Mouse (Mus musculus): ENCODE data around the gene Pip4k2a. TPM values are rescaled to one million over a fixed set of nuclear protein-coding genes. Genes with fewer than 3 reads are reported as not detected.

Pip4k2a gene
- polyA plus RNA-seq, 1 experiment from 2014 or later: 16.2 TPM

- H3K4me1 ChIP-seq (ENCODE audit: control insufficient read depth, insufficient read depth, low read length): no peaks in the 10 kb centered on the region
- H3K9me3 ChIP-seq (ENCODE audit: control insufficient read depth, low read length): no peaks in the 10 kb centered on the region
- H3K27ac ChIP-seq (replicated peaks; ENCODE audit: low read depth, low read length): no peak overlapping the region
- ATAC-seq (ENCODE audit: low read depth): no peak
- H3K4me3 ChIP-seq (ENCODE audit: low read depth, low read length): no peak overlapping the region
- H3K9ac ChIP-seq (ENCODE audit: low read depth, low read length): no peak overlapping the region
- 82% methylated on average over 3 of the region's 3 CpGs for WGBS
- no peaks in the 10 kb centered on the region for H3K27me3 ChIP-seq (replicated peaks; ENCODE audit: control insufficient read depth, insufficient read depth, low read length)
- H3K4me2 ChIP-seq (ENCODE audit: low read depth, low read length): no peak overlapping the region
- DNase-seq (ENCODE audit: low spot score): no peak
- H3K36me3 ChIP-seq (ENCODE audit: control insufficient read depth, insufficient read depth, low read length): no peaks in the 10 kb centered on the region
These were observed 12.4 kb downstream of the Pip4k2a start for GRCm38 (mm10) chr2:18985506-18985905.

GRCm38 (mm10) chr2:18984095-18984847 is 13.7 kb downstream of the Pip4k2a start:
- Histone ChIP-seq H3K27ac (replicated peaks; ENCODE audit: low read depth, low read length) (no peak overlapping the region), H3K36me3 (ENCODE audit: control insufficient read depth, insufficient read depth, low read length) (no peaks in the 10 kb centered on the region), H3K4me3 (ENCODE audit: low read depth, low read length) (no peak overlapping the region), H3K4me1 (ENCODE audit: control insufficient read depth, insufficient read depth, low read length) (no peaks in the 10 kb centered on the region), H3K4me2 (ENCODE audit: low read depth, low read length) (no peak overlapping the region), H3K27me3 (replicated peaks; ENCODE audit: control insufficient read depth, insufficient read depth, low read length) (no peaks in the 10 kb centered on the region), H3K9me3 (ENCODE audit: control insufficient read depth, low read length) (no peaks in the 10 kb centered on the region), H3K9ac (ENCODE audit: low read depth, low read length) (no peak overlapping the region)
- ATAC-seq (ENCODE audit: low read depth) (no peak), DNase-seq (ENCODE audit: low spot score) (no peak)
- 91% methylated on average over 15 of the region's 15 CpGs for WGBS

GRCm38 (mm10) chr2:18983546-18983945 is 14.4 kb downstream of the Pip4k2a start:
- DNase-seq (ENCODE audit: low spot score) (no peak), ATAC-seq (ENCODE audit: low read depth) (no peak)
- Histone ChIP-seq H3K36me3 (ENCODE audit: control insufficient read depth, insufficient read depth, low read length) (no peaks in the 10 kb centered on the region), H3K4me3 (ENCODE audit: low read depth, low read length) (no peak overlapping the region), H3K4me2 (ENCODE audit: low read depth, low read length) (no peak overlapping the region), H3K9me3 (ENCODE audit: control insufficient read depth, low read length) (no peaks in the 10 kb centered on the region), H3K27me3 (replicated peaks; ENCODE audit: control insufficient read depth, insufficient read depth, low read length) (no peaks in the 10 kb centered on the region), H3K4me1 (ENCODE audit: control insufficient read depth, insufficient read depth, low read length) (no peaks in the 10 kb centered on the region), H3K9ac (ENCODE audit: low read depth, low read length) (no peak overlapping the region), H3K27ac (replicated peaks; ENCODE audit: low read depth, low read length) (no peak overlapping the region)

- DNase-seq (ENCODE audit: low spot score) (no peak), ATAC-seq (ENCODE audit: low read depth) (no peak)
- Histone ChIP-seq H3K4me2 (ENCODE audit: low read depth, low read length) (no peak overlapping the region), H3K9me3 (ENCODE audit: control insufficient read depth, low read length) (no peaks in the 10 kb centered on the region), H3K4me1 (ENCODE audit: control insufficient read depth, insufficient read depth, low read length) (no peaks in the 10 kb centered on the region), H3K9ac (ENCODE audit: low read depth, low read length) (no peak overlapping the region), H3K36me3 (ENCODE audit: control insufficient read depth, insufficient read depth, low read length) (no peaks in the 10 kb centered on the region), H3K4me3 (ENCODE audit: low read depth, low read length) (no peak overlapping the region), H3K27me3 (replicated peaks; ENCODE audit: control insufficient read depth, insufficient read depth, low read length) (no peaks in the 10 kb centered on the region), H3K27ac (replicated peaks; ENCODE audit: low read depth, low read length) (no peak overlapping the region)
- WGBS: 71% methylated on average over 6 of the region's 6 CpGs
These were observed 15.3 kb downstream of the Pip4k2a start for GRCm38 (mm10) chr2:18982581-18982980.

GRCm38 (mm10) chr2:18979675-18980074 is 18.3 kb downstream of the Pip4k2a start:
- H3K9ac ChIP-seq (ENCODE audit: low read depth, low read length): no peak overlapping the region
- H3K27ac ChIP-seq (replicated peaks; ENCODE audit: low read depth, low read length): no peak overlapping the region
- no peaks in the 10 kb centered on the region for H3K27me3 ChIP-seq (replicated peaks; ENCODE audit: control insufficient read depth, insufficient read depth, low read length)
- H3K4me1 ChIP-seq (ENCODE audit: control insufficient read depth, insufficient read depth, low read length): 0 out of 2 replicates have a peak, but pooled peaks cover 5% of the 10 kb centered on the region
- 80% methylated on average over 7 of the region's 7 CpGs for WGBS
- no peaks in the 10 kb centered on the region for H3K36me3 ChIP-seq (ENCODE audit: control insufficient read depth, insufficient read depth, low read length)
- no peak overlapping the region for H3K4me3 ChIP-seq (ENCODE audit: low read depth, low read length)
- no peak overlapping the region for H3K4me2 ChIP-seq (ENCODE audit: low read depth, low read length)
- DNase-seq (ENCODE audit: low spot score) (no peak), ATAC-seq (ENCODE audit: low read depth) (no peak; the same call in 1 of the 2 replicates)
- H3K9me3 ChIP-seq (ENCODE audit: control insufficient read depth, low read length): no peaks in the 10 kb centered on the region

- 83% methylated on average over 4 of the region's 4 CpGs for WGBS
- H3K27ac ChIP-seq (replicated peaks; ENCODE audit: low read depth, low read length): no peak overlapping the region
These were observed 18.9 kb downstream of the Pip4k2a start for GRCm38 (mm10) chr2:18979046-18979445.

GRCm38 (mm10) chr2:18977201-18977805 is 20.6 kb downstream of the Pip4k2a start:
- DNase-seq (ENCODE audit: low spot score) (no peak), ATAC-seq (ENCODE audit: low read depth) (no peak)
- Histone ChIP-seq H3K27me3 (replicated peaks; ENCODE audit: control insufficient read depth, insufficient read depth, low read length) (no peaks in the 10 kb centered on the region), H3K4me1 (ENCODE audit: control insufficient read depth, insufficient read depth, low read length) (0 out of 2 replicates have a peak, but pooled peaks cover 5% of the 10 kb centered on the region), H3K36me3 (ENCODE audit: control insufficient read depth, insufficient read depth, low read length) (no peaks in the 10 kb centered on the region), H3K4me2 (ENCODE audit: low read depth, low read length) (no peak overlapping the region), H3K9me3 (ENCODE audit: control insufficient read depth, low read length) (peaks cover 8% of the 10 kb centered on the region; the same call in 1 of the 2 replicates), H3K4me3 (ENCODE audit: low read depth, low read length) (no peak overlapping the region), H3K9ac (ENCODE audit: low read depth, low read length) (no peak overlapping the region), H3K27ac (replicated peaks; ENCODE audit: low read depth, low read length) (no peak overlapping the region)
- 84% methylated on average over 10 of the region's 10 CpGs for WGBS

More at GRCm38 (mm10) chr2:18979046-18979445, 18.9 kb downstream of the Pip4k2a start:
- DNase-seq (ENCODE audit: low spot score) (no peak), ATAC-seq (ENCODE audit: low read depth) (no peak)
- Histone ChIP-seq H3K9ac (ENCODE audit: low read depth, low read length) (no peak overlapping the region), H3K9me3 (ENCODE audit: control insufficient read depth, low read length) (no peaks in the 10 kb centered on the region), H3K4me3 (ENCODE audit: low read depth, low read length) (no peak overlapping the region), H3K4me2 (ENCODE audit: low read depth, low read length) (no peak overlapping the region), H3K36me3 (ENCODE audit: control insufficient read depth, insufficient read depth, low read length) (no peaks in the 10 kb centered on the region), H3K27me3 (replicated peaks; ENCODE audit: control insufficient read depth, insufficient read depth, low read length) (no peaks in the 10 kb centered on the region), H3K4me1 (ENCODE audit: control insufficient read depth, insufficient read depth, low read length) (0 out of 2 replicates have a peak, but pooled peaks cover 5% of the 10 kb centered on the region)

GRCm38 (mm10) chr2:18976175-18976574 is 21.8 kb downstream of the Pip4k2a start:
- Histone ChIP-seq H3K27me3 (replicated peaks; ENCODE audit: control insufficient read depth, insufficient read depth, low read length) (no peaks in the 10 kb centered on the region), H3K4me2 (ENCODE audit: low read depth, low read length) (no peak overlapping the region), H3K9me3 (ENCODE audit: control insufficient read depth, low read length) (peaks cover 8% of the 10 kb centered on the region; the same call in 1 of the 2 replicates), H3K4me1 (ENCODE audit: control insufficient read depth, insufficient read depth, low read length) (0 out of 2 replicates have a peak, but pooled peaks cover 5% of the 10 kb centered on the region), H3K4me3 (ENCODE audit: low read depth, low read length) (no peak overlapping the region), H3K36me3 (ENCODE audit: control insufficient read depth, insufficient read depth, low read length) (no peaks in the 10 kb centered on the region), H3K9ac (ENCODE audit: low read depth, low read length) (no peak overlapping the region), H3K27ac (replicated peaks; ENCODE audit: low read depth, low read length) (no peak overlapping the region)
- WGBS: 78% methylated on average over 2 of the region's 2 CpGs
- no peak for ATAC-seq (ENCODE audit: low read depth)
- no peak for DNase-seq (ENCODE audit: low spot score)
